Mouse (Mus musculus) spleen, postnatal 4 days (tissue): ENCODE data around the gene Lrrc3.

Source experiments
- DNase-seq, 2 experiments: peaks; one replicate each; pipeline ENCODE4 v3.0.0; 2022; ENCODE audit warnings: low spot score in 2 of 2

Gene Lrrc3

GRCm38 (mm10) chr10:77869651-77870050 is 32.7 kb downstream of the Lrrc3 start:
- no peak for DNase-seq

GRCm38 (mm10) chr10:77867546-77867945 is 34.8 kb downstream of the Lrrc3 start:
- DNase-seq: no peak

GRCm38 (mm10) chr10:77864762-77865143 is 37.6 kb downstream of the Lrrc3 start:
- no peak for DNase-seq

GRCm38 (mm10) chr10:77864067-77864761 is 38.1 kb downstream of the Lrrc3 start:
- DNase-seq: peak in 1 of 2 experiments; percentile 38

GRCm38 (mm10) chr10:77861675-77862074 is 40.7 kb downstream of the Lrrc3 start, which contains the start of gene Gm3285:
Gene Gm3285 (plus strand): TSS chr10:77861975.
- no peak for DNase-seq

GRCm38 (mm10) chr10:77852559-77852958 is 49.8 kb downstream of the Lrrc3 start, which contains the start of gene Gm10318:
Gene Gm10318 (plus strand): TSS chr10:77852859.
- no peak for DNase-seq
